Mouse (Mus musculus): ENCODE measurements around the gene Adk.

DNA sequence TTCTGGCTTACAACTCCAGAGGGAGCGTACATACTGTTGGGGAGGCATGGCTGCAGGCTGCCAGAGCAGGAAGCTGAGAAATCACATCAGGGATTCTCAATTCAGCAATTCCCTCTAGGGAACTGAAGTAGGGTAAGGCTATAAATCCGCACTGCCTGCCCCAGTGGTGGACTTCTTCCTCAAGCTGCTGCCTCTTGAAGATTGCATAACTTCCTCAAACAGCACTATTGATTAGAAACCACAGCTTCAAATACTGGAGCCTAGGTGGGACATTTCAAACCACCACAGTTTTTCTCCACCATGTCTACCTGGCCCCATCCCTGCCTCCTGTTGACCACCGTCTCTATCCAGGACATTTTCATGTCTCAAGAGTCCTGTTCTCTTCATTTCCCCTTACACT, 38.0 kb downstream of the Adk start:
- TF ChIP-seq CTCF (IDR thresholded peaks at IDR 0.05; ENCODE audit: control insufficient read depth, insufficient read depth, insufficient read length) (no peak), MYOG (IDR thresholded peaks at IDR 0.05; ENCODE audit: control insufficient read depth, extremely low read depth, insufficient read length) (no peak)
